Mouse (Mus musculus) lung, postnatal 0 days (tissue): ENCODE data around the gene Des. TPM values are rescaled to one million over a fixed set of nuclear protein-coding genes. Genes with fewer than 3 reads are reported as not detected.

ENCODE experiments used
- ATAC-seq: fragments of 200-750 bp; cut with Nextera tagmentation; 2 replicates; pipeline ENCODE4 v1.8.0; 2017; ENCODE audit warnings: moderate library complexity
- DNase-seq: peaks from one replicate; pipeline ENCODE4 v3.0.0-alpha.2; 2016; ENCODE audit warnings: low spot score
- H3K27ac ChIP-seq: fragments of 300-500 bp; sonication (generic); 2 replicates; pipeline ENCODE4 v1.5.1; 2014; ENCODE audit warnings: antibody characterized with exemption, mild to moderate bottlenecking, low read length, mixed read lengths
- H3K27me3 ChIP-seq: fragments of 300-500 bp; sonication (generic); replicated peaks from 2 replicates; pipeline ENCODE4 v1.6.1; 2014; ENCODE audit warnings: low read length, mixed read lengths; ENCODE audit not compliant: insufficient read depth
- H3K36me3 ChIP-seq: fragments of 300-500 bp; sonication (generic); 2 replicates; pipeline ENCODE4 v1.6.1; 2014; ENCODE audit warnings: low read length, mixed read lengths; ENCODE audit not compliant: insufficient read depth
- H3K4me1 ChIP-seq: fragments of 300-500 bp; sonication (generic); 2 replicates; pipeline ENCODE4 v1.6.1; 2014; ENCODE audit warnings: antibody characterized with exemption, low read depth, low read length, mixed read lengths; ENCODE audit not compliant: insufficient read depth
- H3K4me2 ChIP-seq: fragments of 300-500 bp; sonication (generic); replicated peaks from 2 replicates; pipeline ENCODE4 v1.6.1; 2014; ENCODE audit warnings: low read depth, mild to moderate bottlenecking, low read length, moderate library complexity, mixed read lengths
- H3K4me3 ChIP-seq: fragments of 300-500 bp; sonication (generic); 2 replicates; pipeline ENCODE4 v1.5.1; 2014; ENCODE audit warnings: low read depth, low read length
- H3K9ac ChIP-seq: fragments of 300-500 bp; sonication (generic); replicated peaks from 2 replicates; pipeline ENCODE4 v1.6.1; 2014; ENCODE audit warnings: low read depth, mild to moderate bottlenecking
- H3K9me3 ChIP-seq: fragments of 300-500 bp; sonication (generic); 2 replicates; pipeline ENCODE4 v1.6.1; 2016; ENCODE audit warnings: low read length, mixed read lengths
- CTCF ChIP-seq: IDR thresholded peaks from 2 replicates; pipeline ENCODE4 v1.5.1; 2016; ENCODE audit warnings: antibody characterized with exemption, mild to moderate bottlenecking
- EP300 ChIP-seq: IDR thresholded peaks from 2 replicates; pipeline ENCODE4 v1.6.1; 2016; ENCODE audit warnings: antibody characterized with exemption, mild to moderate bottlenecking, control low read depth
- WGBS: fragments of 180-500 bp; shearing (Covaris S2); extraction: QIAGEN DNeasy Blood & Tissue Kit; methylation state at CpG from one replicate; pipeline ENCODE4 v1.1.7; 2014; 5-methylcytosine and 5-hydroxymethylcytosine counted together
- polyA plus RNA-seq: library from polyadenylated mRNA; unstranded; fragments of >200 nt; fragmentation: Nextera tagmentation; extraction: Ambion mirVana; gene quantifications from 2 replicates; pipeline ENCODE4 v1.2.1, GENCODE M21; 2015

Des gene
- polyA plus RNA-seq, 1 experiment from 2014 or later = 67.3 TPM

DNA sequence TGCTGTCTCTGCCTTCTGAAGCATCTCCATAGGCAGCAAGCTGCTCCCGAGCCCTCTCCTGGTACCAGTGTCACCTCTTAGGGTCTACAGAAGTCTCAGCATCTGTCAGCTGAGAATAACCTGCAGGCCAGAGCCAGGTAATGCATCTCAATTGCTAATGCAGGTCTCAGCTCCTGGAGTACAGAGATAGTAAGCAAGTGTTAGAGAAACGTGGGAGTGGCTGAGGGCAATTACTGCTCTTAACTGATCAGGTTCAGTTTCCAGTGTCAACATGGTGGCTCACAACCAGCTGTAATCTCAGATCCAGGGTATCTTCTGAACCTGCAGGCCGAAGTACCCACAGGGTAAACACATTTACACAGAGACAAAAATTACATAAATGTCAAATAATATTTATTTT, 23.7 kb upstream of the Des start:
- Histone ChIP-seq H3K9ac (no peak overlapping the region), H3K4me2 (no peak overlapping the region), H3K36me3 (no peaks in the 10 kb centered on the region), H3K4me1 (peaks cover 7% of the 10 kb centered on the region), H3K27ac (no peak overlapping the region), H3K9me3 (no peaks in the 10 kb centered on the region), H3K4me3 (no peak overlapping the region), H3K27me3 (no peaks in the 10 kb centered on the region)
- no peak for TF ChIP-seq CTCF
- TF ChIP-seq EP300 = no peak
- no peak for DNase-seq
- no peak for ATAC-seq
- WGBS = 62% methylated on average over 3 of the region's 3 CpGs

DNA sequence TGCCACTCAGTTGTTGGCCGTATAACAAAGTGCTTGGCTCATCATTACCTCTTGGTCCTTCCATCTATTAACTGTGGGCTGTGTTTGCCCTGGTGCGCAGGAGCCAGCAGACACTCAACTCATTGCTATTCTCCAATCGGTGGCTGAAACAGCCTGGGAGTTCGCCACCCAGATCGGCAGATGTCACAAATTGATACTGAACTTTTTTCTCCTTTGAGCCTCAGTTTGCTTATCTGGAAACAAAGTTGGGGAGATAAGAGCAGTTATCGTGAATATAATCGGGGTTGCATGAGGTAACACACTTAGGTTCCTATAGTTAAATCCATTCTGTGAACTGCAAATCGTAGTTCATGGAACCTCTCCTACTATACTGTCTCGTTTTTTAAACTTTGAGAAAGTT, 23.0 kb upstream of the Des start:
- no peaks in the 10 kb centered on the region for H3K9me3 ChIP-seq
- H3K4me3 ChIP-seq = no peak overlapping the region
- no peak overlapping the region for H3K9ac ChIP-seq
- no peaks in the 10 kb centered on the region for H3K27me3 ChIP-seq
- no peaks in the 10 kb centered on the region for H3K36me3 ChIP-seq
- DNase-seq (no peak), ATAC-seq (no peak)
- peaks cover 7% of the 10 kb centered on the region for H3K4me1 ChIP-seq
- H3K27ac ChIP-seq = no peak overlapping the region
- TF ChIP-seq EP300 (no peak), CTCF (no peak)
- H3K4me2 ChIP-seq = no peak overlapping the region
- 47% methylated on average over 9 of the region's 9 CpGs for WGBS

DNA sequence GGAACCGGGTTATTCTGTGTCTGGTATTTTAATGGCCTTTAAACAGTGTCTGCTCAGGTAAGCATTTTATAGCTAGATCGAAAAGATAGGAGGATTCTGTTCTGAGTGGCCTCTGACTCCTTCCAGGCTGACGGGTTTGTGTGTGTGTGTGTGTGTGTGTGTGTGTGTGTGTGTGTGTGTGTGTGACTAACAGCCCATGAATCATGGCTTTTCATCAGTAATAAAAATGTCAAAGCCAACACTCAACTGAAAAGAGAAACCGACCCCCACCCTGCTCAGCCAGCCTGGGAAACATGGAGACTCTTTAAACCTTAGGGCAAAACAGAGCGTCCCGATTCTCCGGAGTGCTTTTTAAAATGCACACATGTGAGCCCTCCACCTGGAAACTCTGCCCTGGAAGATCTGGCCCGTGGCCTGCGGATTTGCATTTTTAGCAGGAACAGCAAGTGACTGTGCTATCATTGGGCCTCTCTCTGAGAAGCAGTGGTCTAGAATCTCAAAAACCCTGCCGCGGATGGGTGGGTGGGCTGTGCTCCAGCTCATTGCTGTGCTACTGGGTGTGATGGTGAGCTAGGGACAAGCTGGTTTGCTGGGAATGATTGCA, 21.9 kb upstream of the Des start:
- Histone ChIP-seq H3K4me2 (no peak overlapping the region), H3K27ac (no peak overlapping the region), H3K27me3 (no peaks in the 10 kb centered on the region), H3K4me3 (no peak overlapping the region), H3K4me1 (peaks cover 7% of the 10 kb centered on the region), H3K9ac (no peak overlapping the region), H3K36me3 (no peaks in the 10 kb centered on the region), H3K9me3 (no peaks in the 10 kb centered on the region)
- WGBS = 10% methylated on average over 11 of the region's 11 CpGs
- ATAC-seq (peak; percentile 40), DNase-seq (no peak)
- no peak for TF ChIP-seq CTCF
- no peak; the same call in 1 of the 2 replicates for TF ChIP-seq EP300

DNA sequence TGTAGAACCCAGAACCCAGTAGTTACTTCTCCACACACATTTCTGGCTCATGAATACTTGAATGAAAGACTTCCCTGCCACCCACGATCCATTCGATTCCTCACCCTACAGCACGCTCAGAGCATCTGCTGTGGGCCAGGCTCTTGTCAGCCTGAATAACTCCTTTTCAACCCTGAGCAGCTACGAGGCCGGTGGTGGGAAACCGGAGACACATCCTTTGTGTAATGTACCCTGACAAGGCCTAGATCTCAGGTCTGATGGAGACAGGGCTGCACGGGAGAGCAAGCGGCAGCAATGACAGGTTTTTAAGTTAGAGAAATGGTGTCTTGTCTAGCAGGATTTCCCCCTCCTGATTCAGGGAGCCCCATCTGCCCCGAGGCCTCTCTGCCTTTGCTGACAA, 20.8 kb upstream of the Des start:
- H3K4me1 ChIP-seq = peaks cover 7% of the 10 kb centered on the region
- H3K27me3 ChIP-seq = no peaks in the 10 kb centered on the region
- no peak for TF ChIP-seq CTCF
- TF ChIP-seq EP300 = no peak
- ATAC-seq (no peak), DNase-seq (no peak)
- 53% methylated on average over 9 of the region's 9 CpGs for WGBS
- H3K27ac ChIP-seq = no peak overlapping the region
- H3K9me3 ChIP-seq = no peaks in the 10 kb centered on the region
- no peaks in the 10 kb centered on the region for H3K36me3 ChIP-seq
- H3K4me2 ChIP-seq = no peak overlapping the region
- H3K9ac ChIP-seq = no peak overlapping the region
- no peak overlapping the region for H3K4me3 ChIP-seq

DNA sequence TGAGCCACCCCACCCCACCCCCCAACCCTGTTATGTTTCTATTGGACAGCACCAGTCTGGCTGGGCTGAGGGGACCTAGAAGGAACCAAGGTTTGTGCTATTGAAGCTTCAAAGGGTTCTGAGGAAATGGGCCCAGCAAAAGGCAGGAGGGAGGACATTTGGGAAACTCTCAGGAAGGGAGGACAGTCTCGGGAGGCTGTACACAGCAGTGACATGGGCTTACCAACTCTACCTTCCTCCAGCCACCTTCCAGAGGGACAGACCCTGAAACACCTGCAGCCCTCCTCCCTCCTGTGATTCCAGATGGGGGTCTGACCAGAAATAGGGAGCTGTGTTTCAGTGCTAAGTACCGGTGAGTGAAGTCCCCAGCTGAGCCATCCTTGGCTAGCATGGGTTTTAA, 19.6 kb upstream of the Des start:
- H3K4me3 ChIP-seq = no peak overlapping the region
- H3K9me3 ChIP-seq = no peaks in the 10 kb centered on the region
- no peak for DNase-seq
- WGBS = 73% methylated on average over 2 of the region's 2 CpGs
- no peak overlapping the region for H3K27ac ChIP-seq
- no peak overlapping the region for H3K4me2 ChIP-seq
- TF ChIP-seq CTCF = no peak
- H3K27me3 ChIP-seq = no peaks in the 10 kb centered on the region
- no peaks in the 10 kb centered on the region for H3K36me3 ChIP-seq
- no peak for ATAC-seq
- no peak overlapping the region for H3K9ac ChIP-seq
- H3K4me1 ChIP-seq = peaks cover 9% of the 10 kb centered on the region

DNA sequence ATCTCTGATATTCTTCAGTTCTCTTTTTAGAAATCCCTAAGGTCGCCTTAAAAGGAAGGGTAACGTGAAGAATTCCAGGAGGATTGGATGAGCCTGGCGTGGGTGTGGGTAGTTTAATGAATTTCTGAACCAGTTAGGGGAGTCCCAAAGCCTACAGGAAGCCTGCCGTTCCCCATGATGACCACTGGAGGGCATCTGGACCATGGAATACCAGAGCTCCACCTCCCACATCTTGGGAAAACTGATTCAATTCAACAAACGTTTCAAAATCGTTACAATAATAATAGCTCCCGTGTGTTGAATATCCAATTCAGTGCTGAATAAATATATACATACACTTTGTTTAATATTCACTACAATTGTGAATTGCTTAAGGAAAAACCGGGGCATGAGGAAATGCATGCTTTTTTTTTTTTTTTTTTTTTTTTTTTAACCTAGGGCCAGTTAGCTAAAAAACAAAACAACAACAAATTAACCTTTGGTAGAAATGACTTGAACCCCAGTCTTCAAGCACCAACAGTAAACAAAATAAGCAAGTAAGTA, 17.2 kb upstream of the Des start:
- H3K9me3 ChIP-seq = no peaks in the 10 kb centered on the region
- H3K9ac ChIP-seq = no peak overlapping the region
- H3K27me3 ChIP-seq = no peaks in the 10 kb centered on the region
- peak; percentile 92 for TF ChIP-seq CTCF
- no peak for TF ChIP-seq EP300
- H3K36me3 ChIP-seq = no peaks in the 10 kb centered on the region
- no peak overlapping the region for H3K4me3 ChIP-seq
- 0 out of 2 replicates have a peak, but pooled peaks have one; percentile 29 for ATAC-seq
- peaks cover 6% of the 10 kb centered on the region for H3K4me1 ChIP-seq
- no peak overlapping the region for H3K4me2 ChIP-seq
- DNase-seq = peak; percentile 83
- no peak overlapping the region for H3K27ac ChIP-seq
- under 1% methylated on average over 8 of the region's 8 CpGs for WGBS
